Mouse (Mus musculus): ENCODE measurements around the gene Gpr137.
"Not testable (repeated sequence)": the region's sequence is repeated elsewhere in the genome, so short reads cannot be mapped to it uniquely, and the experiment has no call there.

DNA sequence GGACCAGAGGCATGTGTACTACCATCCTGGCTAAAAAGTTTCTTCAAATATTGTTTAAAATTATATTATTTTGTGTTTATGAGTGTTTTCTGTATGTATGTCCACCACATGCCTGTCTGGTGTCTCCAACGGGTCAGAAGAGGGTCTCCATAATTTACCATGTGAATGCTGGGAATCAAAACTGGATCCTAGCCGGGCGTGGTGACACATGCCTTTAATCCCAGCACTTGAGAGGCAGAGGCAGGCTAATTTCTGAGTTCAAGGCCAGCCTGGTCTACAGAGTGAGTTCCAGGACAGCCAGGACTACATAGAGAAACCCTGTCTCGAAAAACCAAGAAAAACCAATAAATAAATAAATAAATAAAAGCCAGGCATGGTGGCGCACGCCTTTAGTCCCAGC lies 48.9 kb upstream of the Gpr137 start:
- not testable (repeated sequence) for TF ChIP-seq MAX (IDR thresholded peaks at IDR 0.05); CTCF (IDR thresholded peaks at IDR 0.05; ENCODE audit: control insufficient read depth, insufficient read depth, insufficient read length); CEBPB (IDR thresholded peaks at IDR 0.05; ENCODE audit: low read depth); USF1 (IDR thresholded peaks at IDR 0.05; ENCODE audit: low read depth); MYOG (IDR thresholded peaks at IDR 0.05; ENCODE audit: control insufficient read depth, extremely low read depth, insufficient read length)

Measured in C2C12 (cell line).